Mouse (Mus musculus) activated CD4-positive, CD25-positive, alpha-beta regulatory T cell, adult 4 months (primary cell): Measurements from ENCODE around the gene Tank. TPM values are rescaled to one million over a fixed set of nuclear protein-coding genes. Genes with fewer than 3 reads are reported as not detected.

Source experiments
- ATAC-seq: one replicate; pipeline ENCODE4 v1.8.0; 2017
- polyA plus RNA-seq, 2 experiments: library from polyadenylated mRNA; unstranded; fragments of 100-300 nt; shearing (Covaris generic); gene quantifications; one replicate each; pipeline ENCODE4 v1.2.1; 2017

Tank gene
- polyA plus RNA-seq, 2 experiments from 2014 or later: 213 to 229 TPM

DNA sequence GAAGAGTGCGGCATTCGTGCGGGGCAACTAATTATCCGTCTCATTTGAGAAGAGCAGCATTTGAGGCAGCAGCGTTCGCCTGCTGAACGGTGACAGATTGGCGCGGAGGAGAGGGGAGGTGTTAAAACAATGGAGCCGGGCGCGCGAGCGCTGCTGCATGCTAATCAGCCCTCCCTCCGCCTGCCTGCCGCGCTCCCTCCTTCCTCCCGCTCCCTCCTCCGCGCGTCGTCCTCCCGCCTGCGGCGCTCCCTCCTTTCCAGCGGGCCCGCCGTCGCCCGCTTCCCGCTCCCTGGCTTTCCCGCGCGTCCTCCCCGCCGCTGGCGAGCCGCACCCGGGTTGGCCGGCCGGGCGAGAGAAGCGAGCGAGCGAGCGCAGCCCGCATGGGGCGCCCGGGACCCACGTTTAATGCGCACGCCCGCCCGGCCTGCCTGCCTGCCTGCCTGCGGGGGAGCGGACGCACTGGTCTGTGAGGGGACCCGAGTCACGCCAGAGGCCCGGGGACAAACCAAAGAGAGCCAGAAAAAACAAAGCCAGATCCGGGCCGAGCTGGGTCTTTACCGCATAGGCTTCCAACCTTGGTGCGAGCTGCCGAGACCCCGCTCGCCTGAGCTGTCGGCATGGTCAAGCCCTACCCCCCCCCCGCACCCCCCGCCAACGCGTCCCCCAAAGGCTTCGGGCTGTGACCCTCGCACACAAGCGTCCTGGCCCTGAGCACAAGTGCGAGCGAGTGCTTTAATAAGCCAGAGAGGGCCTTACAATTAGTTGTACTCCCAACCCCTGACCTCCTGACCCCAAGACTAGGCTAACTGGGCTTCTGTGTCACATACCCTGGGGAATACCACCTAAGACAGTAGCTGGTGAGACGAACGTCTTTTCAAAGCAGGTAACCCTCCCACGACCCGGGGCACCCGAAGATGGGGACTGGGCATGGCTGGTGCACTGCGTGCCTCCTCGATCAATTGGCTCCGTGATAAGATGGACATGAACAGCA lies 78.3 kb downstream of the Tank start:
- peak; percentile 65 for ATAC-seq

- ATAC-seq: no peak
Measured at GRCm38 (mm10) chr2:61659254-61659653, 80.9 kb downstream of the Tank start.

GRCm38 (mm10) chr2:61662833-61663232 lies 84.4 kb downstream of the Tank start:
- ATAC-seq: no peak

DNA sequence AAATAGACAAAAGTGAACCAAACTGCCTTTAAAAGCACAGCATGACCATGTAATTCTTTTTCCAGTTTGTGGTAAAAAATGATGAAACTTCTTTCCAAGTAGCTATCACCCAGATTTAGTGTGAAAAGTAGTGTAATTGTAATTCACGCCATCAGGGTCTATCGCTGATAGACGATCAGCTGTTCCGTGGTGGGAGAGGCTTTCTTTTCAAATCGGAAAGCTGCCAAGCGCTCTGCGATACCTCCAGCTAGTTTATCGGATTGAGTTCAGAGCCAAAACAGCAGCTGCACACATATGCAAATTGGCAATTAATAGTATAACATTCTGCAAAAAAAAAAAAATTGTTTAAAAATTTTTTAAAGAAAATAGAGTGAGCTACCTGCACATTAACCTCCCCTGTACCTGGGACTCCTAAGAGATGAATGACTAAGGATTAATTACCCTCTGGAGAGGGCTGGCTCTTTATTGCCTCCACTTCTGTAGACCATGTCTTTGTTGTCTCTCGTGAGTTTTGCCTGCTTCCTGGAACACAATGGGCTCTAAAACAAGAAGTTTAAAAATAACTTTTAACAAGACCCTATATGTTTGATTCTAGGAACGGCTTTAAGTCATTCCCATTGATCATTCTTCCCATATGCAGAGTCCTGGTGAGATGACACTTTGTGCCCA lies 85.3 kb downstream of the Tank start:
- ATAC-seq: no peak

DNA sequence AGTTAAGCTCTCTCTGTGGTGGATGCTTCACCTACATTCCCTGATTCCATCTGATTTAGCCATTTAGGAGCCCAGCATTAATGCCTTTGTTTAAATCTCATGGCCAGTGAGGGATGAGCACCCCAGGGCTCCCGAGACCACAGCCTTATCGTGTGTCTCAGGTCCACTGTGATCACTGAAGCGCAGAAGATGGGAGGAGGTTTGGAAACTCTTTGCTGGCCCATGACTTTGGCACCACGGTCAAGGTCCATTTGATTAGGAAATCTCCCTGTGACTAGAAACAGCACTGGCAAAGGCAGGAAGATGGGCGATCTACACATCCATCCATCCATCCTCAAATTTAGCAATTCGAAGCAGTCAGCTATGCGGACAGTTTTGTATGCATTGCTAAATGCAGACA lies 89.0 kb downstream of the Tank start:
- no peak for ATAC-seq

DNA sequence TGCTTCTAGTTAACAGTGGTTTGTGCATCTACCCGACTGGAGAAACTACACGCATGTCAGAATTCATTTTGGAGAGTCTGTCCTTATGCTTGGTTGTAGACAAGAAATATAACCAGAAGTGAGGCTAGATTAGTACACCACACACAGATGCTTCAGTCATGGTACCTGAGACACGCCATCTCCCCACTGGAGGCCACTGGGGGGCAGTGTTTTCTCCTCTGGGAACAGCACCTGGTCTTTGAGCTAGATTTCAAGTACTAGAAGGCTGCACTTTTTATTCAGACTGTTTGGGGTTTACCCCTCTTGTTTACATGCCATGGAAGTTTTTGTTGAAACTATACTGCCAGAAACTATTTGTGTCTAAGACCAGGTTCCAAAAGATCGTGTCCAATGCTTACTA lies 89.9 kb downstream of the Tank start:
- ATAC-seq: peak; percentile 68

GRCm38 (mm10) chr2:61674555-61674954 lies 96.2 kb downstream of the Tank start:
- no peak for ATAC-seq

- ATAC-seq: no peak
Measured at GRCm38 (mm10) chr2:61681572-61681971, 103.2 kb downstream of the Tank start.

- no peak for ATAC-seq
Measured at GRCm38 (mm10) chr2:61686533-61686932, 108.1 kb downstream of the Tank start.

DNA sequence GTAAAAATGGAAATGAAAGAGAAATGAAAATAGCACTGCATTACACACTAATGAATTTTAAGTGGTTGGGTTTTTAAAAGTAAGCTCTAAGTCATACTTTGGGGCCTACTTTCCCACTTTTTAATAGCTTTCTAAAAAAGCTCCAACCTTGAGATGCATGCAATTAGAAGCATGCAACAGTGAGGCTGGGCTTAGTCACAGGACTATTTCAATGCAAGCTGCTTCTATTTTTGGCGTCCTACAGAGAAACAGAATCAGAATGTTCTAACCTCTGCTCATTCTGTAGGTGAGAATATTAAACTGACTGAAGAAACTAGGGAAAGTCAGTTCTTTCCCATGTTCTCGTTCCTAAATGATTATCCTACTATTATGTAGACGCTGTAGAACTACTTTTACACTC lies 110.7 kb downstream of the Tank start:
- no peak for ATAC-seq

Other genes with a start within 250 kb of the Tank start
- 100 to 1,000 TPM; 224 to 238 TPM for gene Psmd14, start 133.1 kb downstream of the Tank start, polyA plus RNA-seq
- not detected for gene Tbr1, start 224.3 kb downstream of the Tank start, polyA plus RNA-seq